Mouse (Mus musculus) mouse embryonic stem cell (cell line): ENCODE results near the gene Pygm.

Source experiments
- in situ Hi-C, 2 experiments: fragments of 300-500 bp; cut with MboI; formaldehyde crosslinking; loops; 1 replicate in 1 of 2; 3 replicates in 1 of 2; pipeline ENCODE4 v1.14.3; 2019 to 2020; ENCODE audit warnings: low sequenced_read_pairs in 2 of 2, low pct_unique_long_range_greater_than_20kb in 1 of 2, mixed read lengths in 1 of 2; ENCODE audit not compliant: unreplicated experiment in 1 of 2

Gene Pygm

DNA sequence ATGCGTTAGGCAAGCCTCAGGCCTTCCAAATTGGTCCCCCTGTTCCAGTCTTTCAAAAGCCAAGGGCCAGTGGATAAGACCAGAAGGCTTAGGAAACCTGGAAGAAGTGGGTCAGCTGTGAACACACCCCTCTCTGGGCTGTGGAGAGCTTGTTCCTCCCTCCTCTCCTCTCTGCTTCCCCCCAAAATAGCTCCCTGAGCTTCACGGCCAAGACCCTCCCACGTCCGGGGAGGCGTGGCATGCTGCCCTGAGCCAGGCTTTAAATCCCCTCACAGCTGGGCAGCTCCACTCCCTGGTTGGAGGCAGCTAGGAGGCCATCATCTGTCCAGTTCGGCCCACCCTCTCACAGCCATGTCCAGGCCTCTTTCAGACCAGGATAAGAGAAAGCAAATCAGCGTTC, at the start of gene Pygm:
TSS of gene Pygm (plus strand) at position 272 of the 400 bp plus-strand sequence.
- in situ Hi-C loops: no loop called here

DNA sequence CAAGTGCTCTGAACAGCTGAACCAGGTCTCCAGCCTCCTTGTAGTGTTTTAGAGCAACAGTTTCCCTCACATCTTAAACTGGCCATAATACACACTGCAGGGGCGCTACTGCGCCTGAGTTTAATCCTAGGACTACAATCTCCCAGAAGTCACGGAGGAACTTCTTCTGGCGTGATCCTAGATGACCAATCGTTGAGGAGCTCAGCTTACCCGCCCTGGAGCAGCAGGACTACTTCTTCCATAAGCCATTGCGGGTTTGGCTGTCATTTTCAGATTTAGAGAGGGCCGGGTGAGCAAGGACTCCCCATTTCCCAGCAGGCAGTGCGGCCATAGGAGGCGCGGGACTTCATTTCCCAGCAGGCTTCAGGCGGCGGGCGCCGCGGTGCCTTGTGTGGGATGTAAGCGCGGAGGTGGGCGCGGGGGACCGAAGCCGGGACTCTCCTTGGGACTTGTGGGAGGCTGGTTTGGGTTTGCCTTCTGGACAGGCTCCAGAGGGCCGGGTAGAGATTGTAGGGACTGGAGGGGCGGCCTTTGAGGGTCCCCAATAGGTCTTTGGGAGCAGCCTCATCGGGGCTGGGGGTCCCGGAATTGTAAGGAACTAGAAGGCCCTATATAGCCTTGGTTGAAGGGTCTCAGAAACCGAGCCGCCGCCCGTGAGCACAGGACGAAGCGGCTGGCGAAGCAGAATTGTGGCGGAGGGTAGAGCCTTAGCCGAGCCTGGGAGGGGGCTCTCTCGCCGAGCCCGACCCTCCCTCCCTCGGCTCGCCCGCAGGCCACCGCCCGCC, 49.3 kb upstream of the Pygm start, which contains the start of gene Men1:
TSS of gene Men1 (plus strand) at position 307 of the 785 bp plus-strand sequence.
- in situ Hi-C loops: loop anchor here in 1 of 2 experiments (25.0 kb wide), 1 partner anchor 373 kb away; the partner anchor contains the start of gene Pola2

DNA sequence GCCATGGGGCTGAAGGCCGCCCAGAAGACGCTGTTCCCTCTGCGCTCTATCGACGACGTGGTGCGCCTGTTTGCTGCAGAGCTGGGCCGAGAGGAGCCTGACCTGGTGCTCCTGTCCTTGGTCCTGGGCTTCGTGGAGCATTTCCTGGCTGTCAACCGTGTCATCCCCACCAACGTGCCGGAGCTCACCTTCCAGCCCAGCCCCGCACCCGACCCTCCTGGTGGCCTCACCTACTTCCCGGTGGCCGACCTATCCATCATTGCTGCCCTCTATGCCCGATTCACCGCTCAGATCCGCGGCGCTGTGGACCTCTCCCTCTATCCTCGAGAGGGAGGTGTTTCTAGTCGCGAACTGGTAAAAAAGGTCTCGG, 48.8 kb upstream of the Pygm start:
- in situ Hi-C loops: loop anchor here in 1 of 2 experiments (25.0 kb wide), 1 partner anchor 373 kb away; the partner anchor contains the start of gene Pola2

DNA sequence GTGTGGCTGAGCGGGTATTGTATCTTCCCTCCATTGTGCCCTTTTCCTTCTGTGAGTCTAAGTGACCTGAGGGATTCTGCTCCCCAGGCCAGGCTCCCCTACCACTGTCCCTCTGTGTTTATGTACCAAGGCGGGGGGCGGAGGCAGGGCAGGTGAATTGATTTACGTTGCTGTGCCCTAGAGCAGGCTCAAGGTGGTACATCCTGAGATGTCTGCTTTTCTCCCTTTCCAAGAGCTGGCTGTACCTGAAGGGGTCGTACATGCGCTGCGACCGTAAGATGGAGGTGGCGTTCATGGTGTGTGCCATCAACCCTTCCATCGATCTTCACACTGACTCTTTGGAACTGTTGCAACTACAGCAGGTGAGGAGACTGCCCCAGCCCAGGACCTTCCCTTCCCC, 47.3 kb upstream of the Pygm start:
- in situ Hi-C loops: loop anchor here in 1 of 2 experiments (25.0 kb wide), 1 partner anchor 375 kb away; the partner anchor contains the start of gene Pola2

DNA sequence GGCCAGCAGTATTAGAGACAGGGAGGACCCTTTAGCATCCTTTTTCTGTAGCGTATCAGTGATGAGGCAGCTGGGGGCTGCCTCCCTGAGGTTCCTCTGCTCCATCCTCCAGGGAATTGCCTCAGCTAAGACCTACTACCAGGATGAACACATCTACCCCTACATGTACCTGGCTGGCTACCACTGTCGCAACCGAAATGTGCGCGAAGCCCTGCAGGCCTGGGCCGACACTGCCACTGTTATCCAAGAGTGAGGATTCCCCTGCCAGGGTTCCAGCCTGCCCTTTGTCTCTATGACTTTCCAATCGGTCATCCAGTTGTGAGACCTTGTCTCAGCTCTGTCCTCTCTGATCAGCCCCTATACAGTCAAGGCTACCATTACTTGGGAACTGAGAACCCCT, 46.0 kb upstream of the Pygm start:
- in situ Hi-C loops: loop anchor here in 1 of 2 experiments (25.0 kb wide), 1 partner anchor 376 kb away; the partner anchor contains the start of gene Pola2

DNA sequence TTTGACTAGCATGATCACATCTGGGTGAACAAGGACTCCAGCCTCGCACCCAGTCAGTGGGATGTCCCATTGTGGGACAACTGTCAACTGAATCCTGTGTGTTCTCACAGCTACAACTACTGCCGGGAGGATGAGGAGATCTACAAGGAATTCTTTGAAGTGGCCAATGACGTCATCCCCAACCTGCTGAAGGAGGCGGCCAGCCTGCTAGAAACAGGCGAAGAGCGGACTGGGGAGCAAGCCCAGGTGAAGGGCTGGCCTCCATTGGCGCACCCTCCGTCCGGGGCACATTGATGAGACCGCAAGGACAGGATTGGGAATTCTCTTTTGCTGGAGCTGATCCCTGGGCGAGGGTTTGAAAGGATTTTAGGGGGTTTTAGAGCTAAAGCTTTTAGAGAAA, 45.5 kb upstream of the Pygm start:
- in situ Hi-C loops: loop anchor here in 1 of 2 experiments (25.0 kb wide), 1 partner anchor 376 kb away; the partner anchor contains the start of gene Pola2

DNA sequence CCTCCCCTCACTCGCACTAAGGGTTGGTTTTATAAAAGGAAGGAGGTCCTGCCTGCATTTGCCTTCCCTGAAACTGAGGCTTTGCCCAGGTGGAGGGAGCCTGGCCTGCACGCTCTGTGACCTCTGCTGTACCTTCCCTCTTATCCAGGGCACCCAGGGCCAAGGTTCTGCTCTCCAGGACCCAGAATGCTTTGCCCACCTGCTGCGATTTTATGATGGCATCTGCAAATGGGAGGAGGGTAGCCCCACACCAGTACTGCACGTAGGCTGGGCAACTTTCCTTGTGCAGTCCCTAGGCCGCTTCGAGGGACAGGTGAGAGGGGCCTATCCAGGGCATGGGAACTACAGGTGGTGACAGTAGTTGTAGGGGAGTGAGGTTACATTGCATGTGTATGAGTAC, 45.0 kb upstream of the Pygm start:
- in situ Hi-C loops: loop anchor here in 1 of 2 experiments (25.0 kb wide), 1 partner anchor 377 kb away; the partner anchor contains the start of gene Pola2

DNA sequence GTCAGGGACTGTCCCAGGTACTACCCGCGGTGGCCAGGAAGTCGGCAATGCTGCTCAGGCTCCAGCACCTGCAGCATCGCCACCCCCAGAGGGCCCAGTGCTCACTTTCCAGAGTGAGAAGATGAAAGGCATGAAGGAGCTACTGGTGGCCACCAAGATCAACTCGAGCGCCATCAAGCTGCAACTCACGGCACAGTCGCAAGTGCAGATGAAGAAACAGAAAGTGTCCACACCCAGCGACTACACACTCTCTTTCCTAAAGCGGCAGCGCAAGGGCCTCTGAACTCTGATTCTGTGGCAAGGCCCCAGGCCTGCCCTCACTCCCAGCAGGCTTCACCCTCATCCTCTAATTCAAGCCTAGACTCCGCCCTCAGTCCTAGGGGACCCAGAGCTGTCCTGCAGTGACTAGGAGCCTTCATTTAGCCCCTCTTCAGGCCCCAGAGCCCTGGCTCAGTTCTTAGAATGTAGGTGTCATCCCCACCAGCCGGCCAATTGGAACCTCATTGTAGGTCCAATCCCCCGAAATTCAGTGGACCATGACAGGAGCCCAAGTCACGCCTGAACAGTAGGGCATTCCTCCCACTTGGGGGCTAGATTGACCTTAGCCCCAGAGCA, 44.2 kb upstream of the Pygm start:
- in situ Hi-C loops: loop anchor here in 1 of 2 experiments (25.0 kb wide), 1 partner anchor 378 kb away; the partner anchor contains the start of gene Pola2

DNA sequence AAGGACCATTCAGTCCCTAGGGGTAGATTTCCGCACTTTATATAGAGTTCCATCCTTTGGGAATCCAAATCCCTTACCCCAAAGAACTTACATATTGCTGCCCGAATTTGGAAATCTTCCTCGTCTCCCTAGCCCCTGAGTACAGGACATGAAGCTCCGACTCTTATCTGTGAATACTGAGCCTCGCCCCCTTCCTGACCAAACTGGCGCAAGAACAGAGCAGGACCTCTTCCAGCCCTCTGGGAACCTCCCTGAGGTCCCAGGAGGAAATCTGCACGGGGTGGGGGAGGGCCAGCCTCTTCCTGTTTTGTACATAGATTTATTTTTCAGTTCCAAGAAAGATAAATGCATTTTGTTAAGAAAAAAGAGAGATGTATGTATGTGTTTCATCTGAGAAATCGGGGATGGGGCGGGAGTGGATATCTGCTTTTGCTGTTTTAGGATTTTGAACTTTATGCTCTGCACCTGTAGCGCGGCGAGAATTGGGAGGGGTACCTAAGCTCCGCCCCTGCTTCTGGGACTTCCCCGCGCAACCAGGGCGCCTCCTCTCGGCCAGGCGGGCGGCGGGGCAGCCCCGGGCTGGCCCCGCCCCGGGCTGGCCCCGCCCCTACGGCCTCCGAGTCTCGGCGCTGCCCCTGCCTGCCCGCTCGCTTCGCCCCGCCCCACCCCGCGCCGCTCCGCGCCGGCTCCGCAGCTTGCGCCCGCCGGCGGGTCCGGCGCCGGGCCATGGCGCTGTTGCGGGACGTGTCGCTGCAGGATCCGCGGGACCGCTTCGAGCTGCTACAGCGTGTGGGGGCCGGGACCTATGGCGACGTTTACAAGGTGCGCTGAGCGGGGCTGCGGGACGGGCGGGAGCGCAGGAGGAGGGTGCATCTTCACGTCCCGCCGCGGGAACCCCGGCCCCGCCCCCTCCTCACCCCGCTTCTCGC, 43.4 kb upstream of the Pygm start, which contains the start of gene Map4k2:
TSS of gene Map4k2 (plus strand) at position 612 of the 929 bp plus-strand sequence.
- in situ Hi-C loops: loop anchor here in 1 of 2 experiments (25.0 kb wide), 1 partner anchor 378 kb away; the partner anchor contains the start of gene Pola2

DNA sequence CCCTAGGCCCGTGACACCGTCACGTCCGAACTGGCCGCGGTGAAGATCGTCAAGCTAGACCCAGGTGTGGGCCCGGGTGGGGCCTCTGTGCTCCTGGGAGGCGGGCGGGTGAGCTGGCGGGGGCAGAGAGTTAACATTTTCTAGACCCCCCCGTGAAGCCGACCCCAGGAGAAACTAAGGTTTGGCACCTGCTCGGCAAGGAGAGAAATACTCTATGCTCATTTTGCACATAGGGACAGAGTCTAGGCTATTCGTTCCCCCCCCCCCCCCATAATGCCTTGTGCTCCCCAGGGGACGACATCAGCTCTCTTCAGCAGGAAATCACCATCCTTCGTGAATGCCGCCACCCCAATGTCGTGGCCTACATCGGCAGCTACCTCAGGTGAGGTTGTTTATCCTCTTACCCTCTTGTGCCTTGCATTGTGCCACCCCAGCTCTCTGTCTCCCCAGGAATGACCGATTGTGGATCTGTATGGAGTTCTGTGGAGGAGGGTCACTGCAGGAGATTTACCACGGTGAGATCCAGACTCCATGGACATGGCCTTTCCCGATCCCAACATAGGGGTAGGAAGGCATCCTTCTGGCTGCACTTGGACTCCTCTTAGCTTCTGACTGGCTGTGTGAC, 42.6 kb upstream of the Pygm start:
- in situ Hi-C loops: loop anchor here in 1 of 2 experiments (25.0 kb wide), 1 partner anchor 379 kb away; the partner anchor contains the start of gene Pola2

DNA sequence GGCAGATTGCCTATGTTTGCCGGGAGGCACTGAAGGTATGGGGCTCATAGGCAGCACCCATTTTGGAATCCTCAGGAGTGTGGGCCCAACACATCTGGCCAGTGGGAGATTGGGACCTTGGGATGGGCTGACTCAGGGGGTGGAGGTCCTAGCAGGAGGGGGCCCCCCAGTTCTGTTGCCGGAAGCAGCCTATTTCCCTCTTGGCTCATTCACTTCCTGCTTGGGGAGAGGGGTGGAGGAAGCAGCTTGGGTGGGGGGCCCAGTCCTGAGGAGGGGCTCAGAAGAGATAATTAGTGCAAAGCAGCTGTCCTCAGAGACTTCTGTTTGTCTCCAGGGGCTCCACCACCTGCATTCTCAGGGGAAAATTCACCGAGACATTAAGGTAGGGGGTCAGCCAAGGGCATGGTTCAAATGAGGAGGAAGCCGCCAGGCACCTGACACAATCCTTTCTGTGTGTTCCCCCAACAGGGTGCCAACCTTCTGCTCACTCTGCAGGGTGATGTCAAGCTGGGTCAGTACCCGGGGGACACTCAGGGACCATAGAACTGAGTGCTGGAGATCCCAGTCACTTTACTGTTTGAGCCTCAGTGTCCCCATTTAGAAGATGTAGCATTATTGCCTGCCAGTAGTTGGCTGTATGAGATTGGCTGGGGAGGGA, 41.8 kb upstream of the Pygm start:
- in situ Hi-C loops: loop anchor here in 1 of 2 experiments (25.0 kb wide), 1 partner anchor 380 kb away; the partner anchor contains the start of gene Pola2

DNA sequence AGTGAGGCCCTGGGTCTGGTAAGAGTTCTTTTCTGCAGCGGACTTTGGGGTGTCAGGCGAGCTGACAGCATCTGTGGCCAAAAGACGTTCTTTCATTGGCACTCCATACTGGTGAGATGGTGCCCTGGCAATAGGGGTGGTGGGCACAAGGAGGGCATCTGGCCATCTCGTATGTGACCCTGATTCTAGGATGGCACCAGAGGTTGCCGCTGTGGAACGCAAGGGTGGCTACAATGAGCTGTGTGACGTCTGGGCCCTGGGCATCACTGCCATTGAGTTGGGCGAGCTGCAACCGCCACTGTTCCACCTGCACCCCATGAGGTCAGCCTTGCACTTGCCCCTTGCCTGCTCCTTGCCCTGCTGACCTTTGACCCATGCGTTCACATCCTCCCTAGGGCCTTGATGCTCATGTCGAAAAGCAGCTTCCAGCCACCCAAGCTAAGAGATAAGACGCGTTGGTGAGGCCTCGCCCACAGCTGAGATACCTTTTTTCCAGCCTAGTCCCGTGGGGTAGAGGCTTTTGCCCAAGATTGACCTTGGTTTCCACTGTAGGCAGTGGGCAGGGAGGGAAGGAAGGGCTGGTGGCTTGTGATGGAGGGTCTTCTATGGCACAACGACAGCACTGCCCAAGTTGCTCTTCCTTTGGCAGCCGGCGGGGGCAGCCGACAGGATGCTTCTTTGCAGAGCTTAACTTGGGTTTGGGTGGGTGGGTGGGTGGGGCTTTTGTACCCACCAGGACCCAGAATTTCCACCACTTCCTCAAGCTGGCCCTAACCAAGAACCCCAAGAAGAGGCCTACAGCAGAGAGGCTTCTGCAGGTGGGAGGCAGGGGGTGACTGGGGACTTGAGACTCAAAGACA, 40.9 kb upstream of the Pygm start:
- in situ Hi-C loops: loop anchor here in 1 of 2 experiments (25.0 kb wide), 1 partner anchor 381 kb away; the partner anchor contains the start of gene Pola2

DNA sequence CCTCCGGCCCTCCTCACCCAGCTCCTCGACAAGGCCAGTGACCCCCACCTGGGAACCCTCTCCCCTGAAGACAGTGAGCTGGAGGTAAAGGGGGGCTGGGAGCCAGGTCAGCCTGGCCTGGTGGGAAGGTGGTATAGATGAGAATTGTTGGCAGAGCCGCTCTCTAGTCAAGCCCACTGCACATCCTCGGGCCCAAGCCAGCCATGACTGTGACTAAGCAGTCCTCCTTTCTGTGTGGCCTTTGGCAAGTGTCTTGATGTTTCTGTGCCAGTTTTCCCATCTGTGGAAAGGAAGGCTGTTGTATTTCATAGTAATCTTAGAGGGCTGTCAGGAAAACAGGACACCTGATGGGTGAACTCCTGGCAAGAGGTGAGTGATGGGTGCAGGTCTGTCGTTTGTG, 40.2 kb upstream of the Pygm start:
- in situ Hi-C loops: loop anchor here in 1 of 2 experiments (25.0 kb wide), 1 partner anchor 382 kb away; the partner anchor contains the start of gene Pola2

DNA sequence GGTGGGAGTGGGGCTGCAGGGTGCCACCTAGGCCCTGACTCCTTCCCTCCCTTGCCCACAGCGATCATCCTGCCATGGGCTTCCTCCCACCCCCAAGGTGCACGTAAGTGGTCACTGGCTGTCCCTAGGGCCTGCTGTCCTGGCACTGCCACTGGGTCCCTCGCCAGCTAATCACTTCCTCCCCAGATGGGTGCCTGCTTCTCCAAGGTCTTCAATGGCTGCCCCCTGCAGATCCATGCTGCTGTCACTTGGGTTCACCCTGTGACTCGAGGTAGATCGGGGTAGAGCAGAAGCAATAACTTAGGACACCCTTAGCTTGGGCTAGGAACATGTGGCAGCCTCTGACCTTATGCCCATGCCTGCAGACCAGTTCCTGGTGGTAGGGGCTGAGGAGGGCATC, 38.2 kb upstream of the Pygm start:
- in situ Hi-C loops: loop anchor here in 1 of 2 experiments (25.0 kb wide), 1 partner anchor 384 kb away; the partner anchor contains the start of gene Pola2

DNA sequence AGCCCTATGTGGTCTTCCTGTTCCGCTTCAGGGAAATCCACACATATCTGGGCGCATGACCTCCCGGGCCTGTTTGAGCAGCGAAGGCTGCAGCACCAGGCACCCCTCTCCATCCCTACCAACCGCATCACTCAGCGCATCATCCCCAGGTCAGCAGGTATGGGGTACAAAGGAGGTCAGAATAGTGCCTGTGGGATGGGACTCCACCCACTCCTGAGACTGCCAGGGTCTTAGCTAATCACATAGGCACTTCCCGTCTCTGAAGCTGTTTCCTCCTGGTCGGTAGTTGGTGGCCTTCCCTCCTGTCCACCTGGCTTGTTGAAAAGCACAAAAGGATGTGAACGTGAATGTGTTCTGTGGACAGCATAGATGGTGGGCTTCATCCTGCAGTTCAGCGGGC, 37.5 kb upstream of the Pygm start:
- in situ Hi-C loops: loop anchor here in 1 of 2 experiments (25.0 kb wide), 1 partner anchor 384 kb away; the partner anchor contains the start of gene Pola2

DNA sequence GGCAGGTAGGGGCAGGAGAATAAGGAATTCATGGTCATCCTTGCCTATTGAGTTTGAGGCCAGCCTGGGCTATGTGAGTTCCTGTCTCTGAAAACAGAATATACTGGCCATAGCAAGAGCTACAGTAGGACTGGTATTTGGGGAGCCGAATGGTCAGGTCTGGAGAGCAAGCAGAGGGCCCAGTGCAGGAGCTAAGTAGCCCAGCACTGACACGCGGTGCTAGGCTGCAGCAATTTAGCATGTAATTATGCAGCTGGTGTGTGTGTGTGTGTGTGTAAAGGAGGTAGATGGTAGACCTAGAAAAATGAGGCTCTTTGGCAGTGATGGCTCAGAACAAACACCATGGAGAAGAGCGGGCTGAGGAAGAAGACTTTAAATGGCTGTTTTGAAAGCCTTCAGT, 36.6 kb upstream of the Pygm start:
- in situ Hi-C loops: loop anchor here in 1 of 2 experiments (25.0 kb wide), 1 partner anchor 385 kb away; the partner anchor contains the start of gene Pola2
